Mouse (Mus musculus) left cerebral cortex, adult 9 months (tissue): Measurements from ENCODE around the gene Prg3.
A peak's percentile ranks its signal among the peaks of the same experiment; 100 is the strongest.

Experiments
- DNase-seq, 2 experiments: peaks; one replicate each; pipeline ENCODE4 v3.0.0; 2022; ENCODE audit warnings: low spot score in 2 of 2

Gene Prg3

DNA sequence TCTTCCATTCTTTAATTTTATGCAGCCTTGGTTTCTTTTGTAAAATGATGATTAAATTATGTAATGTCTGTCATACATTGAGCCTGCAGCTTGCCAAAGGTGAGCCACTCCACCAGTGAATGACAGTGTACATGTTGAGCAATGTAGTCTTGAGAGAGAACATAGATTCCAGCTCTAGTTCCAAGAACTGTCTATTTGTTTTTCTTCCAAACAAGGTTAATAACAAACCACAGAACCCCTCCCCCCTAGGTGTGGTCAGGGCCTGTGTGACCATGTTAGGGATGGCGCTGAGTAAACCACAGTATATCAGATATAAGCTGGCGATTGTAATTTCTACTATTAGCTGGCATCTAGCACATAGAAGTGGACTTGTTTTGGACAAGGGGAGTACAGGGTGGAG, 8.4 kb downstream of the Prg3 start:
- DNase-seq, result no peak

DNA sequence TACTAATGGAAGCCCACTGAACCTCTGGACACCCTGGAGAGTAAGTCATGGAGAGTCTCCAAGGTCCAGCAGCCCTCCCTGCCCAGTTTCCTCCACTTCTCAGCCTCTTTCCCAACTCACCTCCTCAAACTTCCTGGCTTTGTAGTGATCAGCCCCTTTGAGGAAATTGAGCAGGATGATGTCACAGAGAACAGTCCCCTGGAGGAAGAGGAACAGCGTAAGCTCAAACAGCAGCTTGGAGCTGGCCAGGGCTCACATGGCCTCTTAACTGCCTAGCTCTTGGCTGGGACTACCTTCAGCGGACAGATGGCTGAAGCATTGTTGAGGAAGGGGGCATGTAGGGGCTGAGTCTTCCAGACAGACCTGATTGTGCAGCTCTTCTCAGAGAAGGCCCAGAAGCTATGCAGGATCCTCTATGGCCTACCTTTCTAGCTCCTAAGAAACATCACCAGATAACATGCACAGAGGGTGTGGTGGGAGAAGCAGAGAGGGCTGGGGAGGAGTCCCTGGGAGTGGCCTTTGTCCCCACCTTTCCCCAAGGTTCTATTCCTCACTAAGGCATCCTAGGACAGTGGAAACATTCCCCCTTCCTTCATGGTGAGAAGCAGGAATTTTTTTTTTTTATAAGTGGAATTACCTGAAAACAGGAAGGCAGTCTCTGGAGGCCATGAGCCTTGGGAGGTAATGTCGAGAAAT, 11.6 kb downstream of the Prg3 start:
- no peak for DNase-seq

DNA sequence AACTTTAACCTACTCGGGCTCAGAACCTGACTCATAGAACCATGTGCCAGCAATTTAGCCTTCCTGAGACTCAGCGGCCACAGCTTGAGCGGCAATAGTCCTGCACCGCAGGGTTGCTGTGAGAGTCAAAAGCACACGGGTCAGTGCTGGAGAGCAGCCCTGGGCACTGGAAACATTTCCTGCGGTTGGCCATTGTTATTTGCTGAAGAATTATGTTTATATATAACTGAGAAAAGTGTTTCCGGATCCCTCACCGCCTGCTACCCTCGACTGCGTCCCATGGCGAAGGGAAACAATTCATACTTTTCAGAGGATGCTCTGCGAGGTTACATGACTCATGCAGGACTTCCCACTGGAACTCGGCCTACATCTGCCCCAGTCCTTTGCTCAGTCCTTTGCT, 13.5 kb downstream of the Prg3 start:
- no peak for DNase-seq

DNA sequence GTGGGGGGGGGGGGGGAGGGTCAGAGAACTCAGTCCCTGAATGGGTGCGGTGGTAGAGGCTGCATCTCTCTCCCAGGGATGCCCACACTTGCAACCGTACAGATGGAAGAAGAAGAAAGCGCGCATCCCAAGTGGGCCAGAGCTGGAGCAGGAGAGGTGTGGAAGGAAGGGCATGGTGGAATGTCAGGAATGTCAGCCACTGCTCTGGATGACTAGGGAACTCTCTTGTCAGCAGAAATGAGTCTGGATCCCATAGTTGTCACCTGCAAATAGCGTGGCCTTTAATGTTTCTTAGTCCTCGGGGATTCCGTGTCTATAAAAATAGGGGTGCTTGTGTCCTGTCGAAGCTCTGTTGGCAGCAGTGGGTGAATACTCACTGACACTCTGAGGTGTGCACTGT, 14.6 kb downstream of the Prg3 start:
- DNase-seq, result no peak

DNA sequence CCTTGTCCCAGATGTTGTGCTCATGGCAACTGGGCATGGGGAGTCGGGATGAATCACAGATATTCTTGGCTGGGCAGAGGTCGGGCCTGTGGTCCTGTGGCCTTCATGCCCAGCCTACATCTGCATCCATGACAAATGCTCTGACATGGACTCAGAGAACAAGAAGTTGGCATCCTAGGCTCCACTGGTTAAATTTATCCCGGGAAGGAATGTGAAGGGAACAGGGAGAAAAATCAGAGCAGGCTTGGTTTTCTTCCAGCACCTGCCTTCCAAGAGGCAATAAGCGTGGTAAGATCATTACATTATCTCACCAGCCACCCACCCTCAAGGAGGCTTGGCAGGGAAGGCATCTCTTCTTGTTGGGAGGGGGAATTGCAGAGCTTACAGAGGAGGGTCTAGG, 16.3 kb downstream of the Prg3 start:
- DNase-seq, result peak; percentile 26 to 73

DNA sequence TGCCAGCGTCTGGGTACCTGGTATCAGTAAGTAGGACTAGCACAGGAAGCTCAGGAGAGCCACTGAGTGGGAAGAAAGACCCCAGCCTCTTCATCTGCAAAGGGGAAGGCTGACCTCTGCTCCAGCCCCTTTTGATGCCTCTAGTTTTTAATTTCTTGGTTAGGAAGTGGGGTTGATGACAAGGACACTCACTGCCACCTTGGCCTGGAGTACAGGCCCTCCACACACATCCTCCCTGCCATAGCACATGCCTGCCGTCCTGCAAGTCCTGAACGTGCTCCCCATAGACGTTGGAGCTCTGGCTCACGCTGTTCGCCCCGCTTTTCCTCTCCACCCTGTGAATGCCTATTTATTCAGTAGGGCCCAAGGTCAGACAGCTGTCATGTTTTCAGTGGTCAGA, 18.6 kb downstream of the Prg3 start:
- DNase-seq, result no peak

DNA sequence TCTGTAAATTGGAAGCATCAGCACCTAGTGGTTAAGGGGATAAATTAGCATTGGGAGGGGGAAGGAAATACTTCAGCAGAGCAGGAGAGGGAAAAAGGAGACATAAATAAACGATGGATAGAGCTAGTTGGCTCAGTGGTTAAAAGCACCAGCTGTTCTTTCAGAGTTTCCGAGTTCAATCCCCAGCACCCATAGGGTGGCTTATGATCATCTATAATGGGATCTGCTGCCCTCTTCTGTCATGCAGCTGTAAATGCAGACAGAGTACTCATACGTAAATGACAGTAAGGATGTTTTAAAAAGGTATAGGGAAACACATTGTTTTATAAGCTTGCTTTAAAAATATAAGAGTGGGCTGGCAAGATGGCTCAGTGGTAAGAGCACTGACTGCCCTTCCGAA, 19.7 kb downstream of the Prg3 start:
- no peak for DNase-seq

DNA sequence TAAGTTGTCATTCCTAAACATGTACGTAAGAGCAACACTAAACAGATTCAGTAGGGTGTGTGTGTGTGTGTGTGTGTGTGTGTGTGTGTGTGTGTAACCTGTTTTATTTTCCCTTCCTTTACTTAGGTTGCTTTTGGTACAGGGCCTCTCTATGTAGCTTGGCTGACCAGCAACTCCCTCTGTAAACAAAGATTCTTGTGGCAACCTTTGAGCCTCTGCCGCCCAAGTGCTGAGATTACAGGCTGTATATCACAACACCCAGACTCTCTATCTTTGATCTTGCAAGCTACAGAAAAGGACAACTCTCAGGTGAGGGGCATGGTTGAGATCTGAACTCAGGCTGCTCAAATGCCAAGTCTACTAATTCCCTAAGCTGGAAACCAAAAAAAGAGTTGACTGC, 21.2 kb downstream of the Prg3 start:
- no peak for DNase-seq

DNA sequence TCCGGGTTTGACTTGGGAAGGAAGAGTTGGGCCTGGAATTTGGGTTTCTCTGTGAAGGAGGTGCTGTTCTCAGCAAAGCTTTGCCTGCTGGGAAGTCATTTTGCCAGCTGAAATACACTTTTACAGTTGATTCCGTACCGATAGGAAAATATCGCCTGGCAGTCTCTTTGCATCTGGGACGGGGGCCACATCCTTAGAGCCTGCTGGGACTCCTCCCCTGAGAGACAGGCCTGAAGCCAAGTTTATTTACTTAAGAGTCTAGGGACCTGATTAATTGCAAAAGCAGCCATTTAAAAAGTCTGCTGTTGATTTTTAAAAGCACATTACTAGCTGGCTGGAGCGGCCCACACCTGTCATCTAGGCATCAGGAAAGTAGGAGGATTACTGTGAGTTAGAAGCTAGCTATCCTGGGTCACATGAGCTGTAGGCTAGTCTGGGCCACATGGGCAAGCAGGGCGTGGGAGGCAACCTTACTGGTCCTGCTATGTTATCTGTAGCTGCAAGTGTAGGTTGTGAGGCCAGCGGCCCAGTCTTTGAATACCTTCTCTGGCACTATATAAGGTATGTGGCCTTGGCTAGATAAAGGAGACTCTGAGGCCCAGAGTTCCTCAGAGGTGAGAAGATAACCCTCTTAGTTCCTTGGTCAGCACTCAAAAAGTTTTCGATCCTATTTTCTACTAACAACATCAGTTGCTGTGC, 24.0 kb downstream of the Prg3 start:
- DNase-seq, result no peak

DNA sequence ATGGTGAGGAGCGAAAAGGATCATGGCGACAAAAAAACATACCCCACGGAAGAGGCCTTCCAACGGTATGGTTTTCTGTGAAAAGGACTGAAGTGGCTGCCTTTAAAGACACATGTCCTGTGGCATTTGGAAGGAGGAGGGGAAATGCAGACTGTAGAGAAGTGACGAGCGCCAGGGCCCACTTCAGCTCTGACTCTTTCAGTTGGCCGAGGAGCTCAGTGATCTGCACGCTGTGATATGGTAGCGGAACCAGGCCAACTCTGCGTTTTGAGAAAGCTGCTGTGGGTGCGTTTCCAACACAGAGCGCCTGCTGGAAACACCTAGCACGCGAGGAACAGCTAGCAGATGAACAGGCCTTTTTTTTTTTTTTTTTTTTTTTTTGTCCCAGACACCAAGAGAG, 24.7 kb downstream of the Prg3 start:
- DNase-seq, result no peak

DNA sequence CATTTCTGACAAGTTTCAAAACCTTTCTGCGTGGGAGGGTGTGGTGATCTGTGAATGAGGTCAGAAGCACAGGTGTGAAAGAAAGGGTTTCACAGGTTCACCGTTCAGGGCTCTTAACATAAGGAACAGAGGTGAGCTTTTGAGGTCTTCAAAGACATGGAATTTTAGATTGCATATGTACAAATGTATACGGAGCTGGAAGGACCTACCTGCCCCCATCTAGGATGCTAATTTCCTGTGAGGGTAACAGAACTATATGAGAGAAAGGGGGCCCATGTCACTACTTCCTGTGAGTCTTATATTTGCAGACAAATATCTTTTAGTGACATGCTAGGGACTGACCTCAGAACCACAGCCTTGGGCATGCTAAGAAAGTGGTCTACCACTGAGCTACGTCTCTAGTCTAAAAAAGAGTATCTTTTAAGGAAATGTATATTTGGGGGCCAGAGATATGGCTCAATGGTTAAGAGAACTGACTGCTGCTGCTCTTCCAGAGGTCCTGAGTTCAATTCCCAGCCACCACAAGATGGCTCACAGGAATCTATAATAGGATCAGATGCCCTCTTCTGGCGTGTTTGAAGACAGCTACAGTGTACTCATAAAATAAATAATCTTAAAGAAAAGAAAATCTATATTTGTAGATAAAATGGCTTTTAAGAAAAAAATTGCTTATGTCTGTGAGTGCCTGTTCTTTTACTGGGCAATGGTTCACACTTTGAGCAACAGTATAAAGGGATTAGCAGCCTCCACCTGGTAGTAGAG, 26.0 kb downstream of the Prg3 start:
- DNase-seq, result no peak

DNA sequence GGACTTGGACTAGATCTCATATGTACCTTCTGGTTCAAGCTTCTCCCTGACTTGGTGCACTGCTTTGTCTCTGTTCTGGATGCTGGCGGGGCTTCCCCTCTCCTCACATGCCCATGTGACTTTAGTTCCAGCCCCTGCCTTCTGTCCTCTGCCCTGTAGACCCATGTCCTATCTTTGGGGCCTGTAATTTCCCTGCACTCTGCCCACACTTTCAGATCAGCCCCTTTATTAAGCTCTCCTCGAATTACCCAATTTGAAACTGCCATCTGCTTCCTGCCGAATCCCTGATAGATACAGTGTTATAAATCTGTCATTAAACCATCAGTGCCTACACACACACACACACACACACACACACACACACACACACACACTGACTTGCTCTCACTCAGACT, 26.6 kb downstream of the Prg3 start:
- DNase-seq, result no peak

DNA sequence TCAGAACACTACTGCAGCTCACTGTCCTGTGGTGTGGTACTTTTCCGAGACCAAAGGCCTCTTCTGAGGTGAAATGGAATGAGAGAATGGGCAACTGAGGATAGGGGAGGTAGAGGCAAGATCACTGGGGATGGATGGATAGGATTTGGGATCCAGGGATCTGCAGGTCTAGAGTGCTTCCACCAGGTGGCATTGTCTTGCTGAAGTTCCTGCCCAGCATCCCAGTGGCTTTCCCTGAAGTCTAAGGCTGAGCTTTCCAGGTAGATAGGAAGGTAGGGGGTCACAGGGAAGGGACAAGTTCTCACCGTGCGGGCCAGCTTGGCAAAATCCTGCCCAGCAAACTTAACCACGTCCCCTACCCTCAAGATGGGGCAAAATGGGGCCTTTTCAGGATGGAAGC, 34.0 kb downstream of the Prg3 start:
- no peak for DNase-seq

DNA sequence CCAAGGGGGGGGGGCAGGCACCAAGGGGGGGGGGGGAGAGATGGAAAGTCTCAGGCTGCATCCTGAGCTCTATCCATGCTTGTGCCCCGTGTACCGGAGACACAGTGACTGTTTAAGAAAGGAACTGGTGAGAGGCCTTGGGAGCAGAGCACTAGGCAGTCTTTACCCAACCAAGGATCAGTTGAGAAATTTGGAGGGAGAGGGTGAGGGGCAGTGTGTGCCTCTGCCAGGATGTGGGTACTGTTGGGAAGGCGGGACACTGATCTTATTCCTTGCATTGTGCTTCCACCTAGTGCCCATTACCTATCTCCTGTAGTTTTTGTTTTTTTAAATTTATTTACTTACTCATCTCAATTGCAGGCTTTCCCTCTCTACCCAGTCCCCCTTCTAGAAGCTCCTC, 38.2 kb downstream of the Prg3 start:
- no peak for DNase-seq

DNA sequence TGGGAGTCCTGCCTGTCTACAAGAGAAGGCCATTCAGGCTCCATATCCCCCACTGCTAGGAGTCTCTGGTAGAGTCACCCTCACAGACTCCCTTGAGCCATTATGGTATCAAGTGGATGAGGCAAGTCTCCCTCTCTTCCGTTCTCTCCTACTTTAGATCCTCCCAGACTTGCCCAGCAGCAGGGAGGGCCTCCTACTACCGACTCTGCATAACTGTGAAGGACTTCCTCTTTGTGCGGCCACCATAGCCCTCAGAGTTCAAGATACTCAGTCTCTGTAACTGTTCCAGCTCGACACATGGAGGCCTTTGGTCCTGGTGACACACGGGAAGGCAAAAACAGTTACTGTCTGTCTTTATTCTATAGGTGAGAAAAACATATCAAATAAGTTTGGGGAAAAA, 39.3 kb downstream of the Prg3 start:
- no peak for DNase-seq

DNA sequence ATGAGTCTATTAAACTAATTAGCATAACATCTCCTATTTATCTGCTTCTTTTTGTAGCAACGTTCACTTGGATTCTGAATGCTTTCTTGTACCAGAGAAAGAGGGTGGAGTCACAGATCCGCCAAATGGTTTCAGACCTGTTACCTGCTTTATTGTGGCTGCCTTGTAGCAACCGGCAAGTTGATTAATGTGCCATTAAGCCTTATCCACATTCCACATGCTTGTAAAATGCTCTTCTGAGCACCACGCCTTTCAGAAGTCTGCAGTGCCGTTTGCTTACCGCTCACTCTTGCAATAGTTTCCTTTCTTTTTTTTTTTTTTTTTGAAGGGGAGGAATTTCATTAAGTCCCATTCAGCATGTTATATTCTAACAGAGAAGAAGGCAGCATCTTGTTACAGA, 41.9 kb downstream of the Prg3 start:
- DNase-seq, result no peak

DNA sequence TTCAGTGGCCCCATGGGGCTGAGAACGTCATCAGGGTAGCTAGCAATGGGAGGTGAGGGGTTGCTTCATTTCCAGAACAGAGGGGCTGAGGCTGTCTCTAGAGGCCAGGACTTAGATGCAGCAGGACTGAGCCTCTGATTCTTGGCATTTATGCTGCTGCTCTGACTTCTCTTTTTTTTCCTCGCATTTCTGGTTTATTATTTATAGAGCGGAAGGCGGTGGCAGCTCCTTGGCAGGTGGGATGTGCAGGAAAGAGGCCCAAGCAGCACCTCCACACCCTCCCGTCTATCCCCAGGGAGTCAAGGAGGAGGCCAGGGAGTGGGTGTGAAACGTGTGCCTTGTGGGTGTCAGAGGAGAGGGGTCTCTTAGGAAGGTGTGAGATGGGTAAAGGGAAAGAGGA, 43.0 kb downstream of the Prg3 start:
- DNase-seq, result no peak

DNA sequence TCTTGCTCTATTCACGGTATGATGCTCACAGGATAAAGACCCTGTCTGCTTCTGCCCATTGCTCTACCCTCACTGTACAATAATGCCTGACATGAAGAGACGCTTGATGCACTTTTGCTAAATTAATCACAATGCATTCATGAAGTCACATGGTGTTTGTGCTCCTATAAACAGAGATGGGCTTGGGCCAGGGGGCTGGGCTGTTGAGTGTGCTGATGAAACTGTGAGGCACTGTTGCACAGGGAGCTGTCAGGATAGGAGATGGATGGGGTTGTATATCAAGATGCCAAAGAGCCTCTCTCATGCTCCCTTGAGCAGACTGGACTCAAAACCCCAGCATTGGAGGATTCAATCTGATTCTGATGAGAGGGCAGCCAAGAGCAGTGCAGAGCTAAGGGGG, 45.1 kb downstream of the Prg3 start:
- DNase-seq, result no peak

DNA sequence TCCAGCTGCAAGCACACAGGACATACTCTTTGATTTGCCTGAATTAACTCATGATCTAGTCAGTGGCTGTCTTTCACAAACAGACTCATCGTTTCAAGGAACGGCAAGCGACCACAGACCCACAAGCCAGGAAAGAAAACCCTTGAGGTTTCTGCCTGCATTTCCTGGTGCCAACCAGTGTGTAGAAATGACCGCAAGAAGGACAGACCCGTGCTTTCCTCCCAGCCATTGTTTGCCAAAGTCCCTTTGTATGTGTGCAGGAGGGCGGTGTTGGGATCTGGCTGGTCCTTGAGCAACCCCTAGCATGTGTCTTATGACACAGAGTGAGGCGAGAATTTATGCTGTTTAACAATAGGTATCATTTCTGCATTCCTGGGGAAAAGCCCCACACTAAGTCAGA, 46.2 kb downstream of the Prg3 start:
- no peak for DNase-seq

DNA sequence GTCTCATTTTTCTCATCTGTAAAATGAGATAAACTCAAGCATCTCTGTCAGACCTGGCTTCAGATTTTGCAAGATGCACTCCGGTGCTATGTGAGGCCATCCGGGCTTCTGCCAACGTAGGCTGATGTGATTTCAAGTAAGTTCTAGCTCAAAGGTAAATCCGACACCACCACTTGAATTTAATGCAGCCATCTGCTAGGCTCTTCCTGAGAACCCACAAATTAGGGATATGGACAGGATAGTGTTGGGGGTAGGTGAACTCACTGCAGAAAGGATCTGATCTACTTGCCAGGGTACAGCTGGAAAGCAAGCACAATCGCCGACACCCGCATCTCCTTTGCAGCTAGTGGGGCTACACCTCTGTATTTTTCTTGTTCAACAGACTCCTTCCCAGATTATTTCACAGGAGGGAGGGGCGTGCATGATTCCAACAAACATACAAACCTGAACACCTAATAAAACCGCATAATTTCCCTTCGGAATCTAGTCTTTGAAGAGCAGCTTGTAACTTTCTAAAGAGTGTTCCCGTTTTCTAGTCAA, 48.6 kb downstream of the Prg3 start:
- no peak for DNase-seq

DNA sequence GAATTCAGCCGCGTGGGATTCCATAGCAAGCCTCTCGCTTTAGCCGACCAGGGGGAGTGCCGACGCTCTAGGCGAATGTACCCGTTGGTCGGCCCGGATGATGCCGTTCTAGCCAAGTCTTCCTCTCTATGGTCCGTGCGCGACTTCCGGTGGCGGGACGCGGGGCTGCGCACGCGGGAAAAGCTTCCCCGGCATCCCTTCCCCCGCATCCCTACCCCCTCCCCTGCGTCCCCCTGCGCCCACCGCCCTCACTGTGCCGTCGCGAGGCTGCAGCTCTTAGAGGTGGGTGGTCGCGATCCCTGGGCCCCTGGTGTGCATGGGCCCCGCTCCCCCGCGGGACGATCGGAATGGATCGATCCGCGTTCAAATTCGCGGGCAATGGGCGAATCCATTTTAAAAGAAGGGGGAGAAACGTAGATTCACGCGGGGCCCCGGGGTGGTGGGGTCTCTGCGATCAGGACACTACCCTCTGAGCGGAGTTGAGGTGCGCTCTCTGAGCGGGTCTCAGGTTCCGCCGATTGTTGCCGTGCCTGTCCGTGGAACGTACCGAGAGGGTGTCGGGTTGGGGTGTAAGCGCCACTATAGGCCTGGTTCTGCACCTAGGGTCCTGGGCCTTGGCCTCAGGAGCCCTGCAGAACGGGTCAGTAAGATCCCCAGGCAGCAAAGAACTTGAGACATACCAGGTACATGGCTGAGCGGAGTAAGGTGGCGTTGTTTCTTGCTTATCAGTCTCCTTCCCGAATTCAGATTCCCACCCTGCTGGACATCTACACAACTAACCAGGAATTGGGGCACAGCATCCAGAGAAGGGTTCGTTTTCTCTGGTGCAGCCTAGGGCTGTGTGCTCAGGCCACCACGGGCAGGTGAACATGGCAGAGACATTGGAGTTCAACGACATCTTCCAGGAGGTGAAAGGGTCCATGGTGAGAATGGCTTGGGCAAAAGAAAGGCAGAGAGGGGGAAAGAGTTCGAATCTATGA, 49.3 kb downstream of the Prg3 start, which contains the start of the genes Ssrp1 and P2rx3:
Ssrp1 (plus strand) TSS at position 188 of the 980 bp plus-strand sequence.
P2rx3 (minus strand) TSS at position 416 of the 980 bp plus-strand sequence.
- peak; percentile 62 to 94 for DNase-seq
